Mouse (Mus musculus): Measurements from ENCODE around the gene Rnf227.

Gene Rnf227

DNA sequence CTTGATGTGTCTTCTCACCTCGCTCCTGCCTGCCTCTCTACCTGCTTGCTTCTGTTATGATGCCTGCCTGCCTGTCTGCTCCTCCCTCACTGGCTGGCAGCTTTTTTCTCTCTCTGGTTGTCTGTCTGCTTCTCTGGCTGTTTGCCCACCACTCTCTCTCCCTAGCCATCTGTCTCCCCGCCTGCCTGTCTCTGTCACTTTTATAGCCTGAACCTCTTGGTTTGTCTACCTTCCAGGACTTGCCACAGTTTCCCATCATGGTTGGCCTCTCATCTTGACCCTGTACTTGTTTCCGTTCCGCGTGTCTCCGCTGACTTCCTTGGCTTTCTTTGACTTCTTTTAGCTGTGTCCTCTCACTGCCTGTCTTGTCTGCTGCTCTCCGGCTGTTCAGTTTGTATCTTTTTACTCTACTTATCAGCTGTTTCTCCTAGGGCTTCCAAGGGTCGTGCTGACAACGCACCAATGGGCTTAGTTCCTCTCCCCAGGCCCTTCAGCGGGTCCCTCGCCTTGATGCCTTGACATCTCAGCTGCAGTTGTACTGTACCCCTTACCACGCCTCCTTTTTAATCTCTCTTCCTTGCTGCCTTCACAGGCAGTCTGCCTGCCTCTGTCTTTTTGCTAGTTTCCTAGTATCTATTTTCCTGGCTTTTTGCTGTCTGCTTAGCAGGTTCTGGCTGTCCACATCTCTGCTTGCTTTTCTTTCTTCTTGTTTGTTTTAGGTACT is 32.0 kb downstream of the Rnf227 start:
- DNase-seq (ENCODE audit: low spot score): no peak

GRCm38 (mm10) chr11:69372780-69373170 is 32.5 kb downstream of the Rnf227 start:
- no peak for DNase-seq (ENCODE audit: low spot score)

- DNase-seq (ENCODE audit: low spot score): no peak
Observed at GRCm38 (mm10) chr11:69373223-69373965, 33.1 kb downstream of the Rnf227 start.

DNA sequence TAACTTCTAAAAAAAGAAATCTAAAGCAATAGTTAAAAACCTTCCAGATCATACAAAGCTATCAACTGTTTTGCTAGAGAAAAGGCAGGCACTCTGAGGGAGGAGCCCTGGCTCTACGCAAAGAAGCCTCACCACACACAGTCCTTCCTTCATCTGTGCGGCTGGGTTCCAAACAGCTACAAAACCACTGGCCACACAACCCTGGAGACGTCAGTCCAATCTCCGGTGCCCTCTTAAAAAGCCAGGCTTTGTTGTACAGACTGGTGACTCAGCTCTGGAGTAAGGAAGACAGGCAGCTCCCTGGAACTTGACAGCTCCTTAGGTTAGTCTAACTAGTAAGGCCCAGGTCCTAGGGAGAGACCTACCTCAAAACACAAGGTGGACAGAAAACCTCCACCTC is 35.4 kb downstream of the Rnf227 start:
- no peak for DNase-seq (ENCODE audit: low spot score)

DNA sequence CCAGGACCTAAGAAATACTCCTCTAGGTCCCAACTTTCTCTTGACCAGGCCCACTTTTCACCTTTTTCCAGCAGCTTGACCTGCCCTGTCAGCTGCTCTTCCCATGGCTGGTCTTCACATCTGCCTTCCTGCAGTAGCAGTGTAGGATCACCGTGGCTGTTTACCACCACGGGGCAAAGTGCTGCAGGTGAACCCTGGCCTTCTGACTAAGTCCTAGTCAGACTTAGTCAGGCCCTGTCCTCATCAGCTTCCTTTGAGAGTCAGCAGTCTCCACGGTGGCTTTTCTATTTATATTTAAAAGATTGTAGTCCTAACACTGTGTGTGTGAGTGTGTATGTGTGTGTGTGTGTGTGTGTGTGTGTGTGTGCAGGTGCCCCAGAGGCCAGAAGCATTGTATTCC is 37.5 kb downstream of the Rnf227 start:
- no peak for DNase-seq (ENCODE audit: low spot score)

DNA sequence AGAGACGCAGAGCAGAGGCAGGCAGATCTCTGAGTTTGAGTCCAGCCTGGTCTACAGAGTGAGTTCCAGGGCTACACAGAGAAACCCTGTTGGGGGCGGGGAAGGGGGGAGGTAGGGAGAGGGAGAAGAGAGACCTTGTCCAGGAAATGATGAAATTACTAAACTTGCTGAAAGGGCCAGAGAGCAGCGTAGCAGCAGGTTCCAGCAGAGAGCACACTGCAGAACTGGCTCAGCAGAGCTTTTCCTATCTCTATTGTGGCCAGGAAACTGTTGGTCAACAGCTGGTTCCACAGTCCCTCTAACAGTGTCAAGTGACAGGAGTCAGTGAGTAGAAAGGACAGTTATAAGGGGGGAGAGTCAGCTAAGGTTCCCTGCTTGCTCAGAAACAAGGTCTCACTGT is 39.3 kb downstream of the Rnf227 start:
- DNase-seq (ENCODE audit: low spot score): no peak

GRCm38 (mm10) chr11:69381356-69381755 is 41.1 kb downstream of the Rnf227 start:
- DNase-seq (ENCODE audit: low spot score): no peak

DNA sequence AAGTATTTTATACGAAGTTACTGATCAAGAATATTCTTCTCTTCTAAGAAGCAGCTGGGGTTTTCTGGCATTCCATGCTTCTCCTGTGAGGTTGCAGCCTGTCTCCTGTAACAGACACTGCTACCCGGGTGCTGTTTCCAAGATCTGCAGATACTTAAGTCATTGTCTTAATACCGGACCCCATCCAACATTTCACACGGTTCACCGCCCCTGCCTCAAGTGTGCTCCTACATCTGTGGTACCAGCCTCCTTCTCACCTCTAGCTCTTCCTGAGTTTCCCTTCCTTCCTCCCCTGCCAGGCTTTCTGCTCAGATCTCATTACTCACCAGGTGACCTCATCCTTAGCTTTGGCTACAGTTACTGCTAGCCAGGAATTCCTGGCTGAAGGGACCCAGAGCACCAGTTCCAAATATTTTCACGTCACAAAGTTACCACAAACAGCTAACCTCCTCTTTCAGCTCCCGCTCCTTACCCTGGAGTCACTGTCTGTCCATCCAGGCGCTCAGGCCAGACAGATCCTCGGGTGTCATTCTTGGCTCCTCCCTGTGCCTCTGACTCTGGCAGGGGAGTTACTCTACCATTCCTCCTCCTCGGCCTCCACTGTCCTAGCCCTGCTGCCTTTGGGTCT is 42.3 kb downstream of the Rnf227 start:
- no peak for DNase-seq (ENCODE audit: low spot score)

GRCm38 (mm10) chr11:69384979-69385378 is 44.7 kb downstream of the Rnf227 start:
- no peak for DNase-seq (ENCODE audit: low spot score)

DNA sequence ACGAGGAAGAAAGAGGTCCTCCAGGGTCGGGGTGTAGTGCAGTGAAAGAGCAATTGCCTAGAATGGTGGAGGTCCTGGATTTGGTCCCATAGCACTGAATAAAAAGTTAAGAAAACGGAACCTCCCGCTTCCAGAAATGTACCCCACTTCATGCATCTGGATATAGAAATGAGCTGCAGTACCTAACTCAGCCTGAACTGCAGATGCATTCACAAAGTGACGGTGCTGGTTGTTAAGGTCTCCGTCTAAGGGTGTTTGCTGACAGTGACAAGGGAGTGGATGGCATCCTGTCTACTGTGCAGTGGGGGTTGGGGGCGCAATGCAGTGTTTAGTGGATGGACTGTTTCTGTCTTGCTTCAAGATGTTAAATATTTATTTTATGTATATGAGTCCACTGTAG is 46.5 kb downstream of the Rnf227 start:
- no peak for DNase-seq (ENCODE audit: low spot score)

- no peak for DNase-seq (ENCODE audit: low spot score)
Observed at GRCm38 (mm10) chr11:69388680-69389079, 48.4 kb downstream of the Rnf227 start.

DNA sequence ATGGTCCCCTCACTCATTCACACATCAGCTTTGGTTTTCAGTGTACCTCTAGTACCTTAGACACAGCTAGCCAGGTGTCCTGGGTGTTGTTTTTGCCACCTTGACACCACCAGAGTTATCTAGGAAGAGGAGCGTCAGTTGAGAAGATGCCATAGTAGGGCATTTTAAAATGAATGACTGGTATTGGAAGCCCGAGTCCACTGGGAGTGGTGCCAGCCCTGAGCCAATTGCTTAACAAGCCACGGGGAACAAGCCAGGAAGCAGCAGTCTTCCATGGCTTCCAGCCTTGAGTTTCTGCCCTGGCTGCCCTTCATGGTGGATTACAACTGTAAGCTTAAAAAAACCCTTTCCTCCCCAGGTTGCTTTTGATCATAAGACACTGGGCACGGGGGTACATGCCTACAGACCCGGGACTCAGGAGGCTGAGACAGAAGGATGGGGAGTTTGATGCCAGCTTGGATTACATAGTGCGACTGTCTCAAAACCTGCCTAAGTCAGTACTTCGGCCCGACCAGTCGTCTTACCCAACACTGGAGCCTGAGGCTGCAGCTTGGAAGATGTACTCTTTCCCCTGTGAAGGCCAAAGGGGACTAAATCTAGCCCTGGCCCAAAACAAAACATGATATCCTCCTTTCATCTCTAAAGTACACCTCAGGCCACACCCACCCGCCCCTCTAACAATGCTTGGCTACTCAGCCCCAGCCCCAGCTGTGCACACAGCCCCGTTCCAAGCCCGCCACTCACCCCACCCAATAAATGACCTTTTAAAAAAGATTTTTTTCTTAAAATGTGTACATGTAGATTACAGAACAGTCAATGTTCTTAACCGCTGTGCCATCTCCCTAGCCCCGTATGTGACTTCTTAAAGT is 49.5 kb downstream of the Rnf227 start:
- peak; percentile 95 for DNase-seq (ENCODE audit: low spot score)

DNA sequence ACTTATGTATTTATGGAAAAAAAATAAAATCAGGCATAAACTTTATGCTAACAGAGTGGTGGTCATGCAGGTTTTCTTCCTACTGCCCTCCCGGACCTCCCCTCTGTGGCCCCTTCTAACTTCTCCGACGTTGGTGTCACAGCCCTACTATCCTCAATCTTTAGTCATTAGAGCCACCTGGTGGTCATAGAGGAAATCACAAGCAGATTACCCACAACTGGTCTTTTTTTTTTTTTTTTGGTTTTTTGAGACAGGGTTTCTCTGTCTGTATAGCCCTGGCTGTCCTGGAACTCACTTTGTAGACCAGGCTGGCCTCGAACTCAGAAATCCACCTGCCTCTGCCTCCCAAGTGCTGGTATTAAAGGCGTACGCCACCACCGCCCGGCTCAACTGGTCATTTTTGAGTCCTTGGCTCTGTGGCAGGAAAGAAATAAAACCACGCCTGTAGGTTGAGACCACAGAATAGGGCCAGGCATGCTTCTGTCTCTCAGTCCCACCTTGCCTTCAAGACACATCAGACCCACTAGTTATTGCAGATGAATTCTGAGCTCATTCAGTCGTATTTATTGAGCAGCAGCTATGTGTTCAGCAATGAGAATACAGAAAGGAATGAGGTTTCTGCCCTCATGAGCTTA is 50.3 kb downstream of the Rnf227 start:
- DNase-seq (ENCODE audit: low spot score): peak; percentile 88

Data from adipocyte (in vitro differentiated cells).